Mouse (Mus musculus): ENCODE data around the gene Tmem102.

Tmem102 gene

GRCm38 (mm10) chr11:69818871-69819270 lies 13.4 kb upstream of the Tmem102 start:
- DNase-seq (ENCODE audit: low read depth, low spot score): no peak

- no peak for DNase-seq (ENCODE audit: low read depth, low spot score)
Measured at GRCm38 (mm10) chr11:69818365-69818764, 12.9 kb upstream of the Tmem102 start, which contains the start of gene Spem2. Spem2 (minus strand) TSS chr11:69818465.

- DNase-seq (ENCODE audit: low read depth, low spot score): no peak
Measured at GRCm38 (mm10) chr11:69816520-69816919, 11.1 kb upstream of the Tmem102 start.

- no peak for DNase-seq (ENCODE audit: low read depth, low spot score)
Measured at GRCm38 (mm10) chr11:69815155-69815554, 9.7 kb upstream of the Tmem102 start, which contains the start of gene Gm39566. Gm39566 (minus strand) TSS chr11:69815298.

- no peak for DNase-seq (ENCODE audit: low read depth, low spot score)
Measured at GRCm38 (mm10) chr11:69810280-69810679, 4.9 kb upstream of the Tmem102 start.

- peak; percentile 71 for DNase-seq (ENCODE audit: low read depth, low spot score)
Measured at GRCm38 (mm10) chr11:69807641-69808040, 2.2 kb upstream of the Tmem102 start.

- no peak for DNase-seq (ENCODE audit: low read depth, low spot score)
Measured at GRCm38 (mm10) chr11:69806378-69806777, 954 bp upstream of the Tmem102 start.

GRCm38 (mm10) chr11:69804652-69804940 lies 828 bp downstream of the Tmem102 start:
- no peak for DNase-seq (ENCODE audit: low read depth, low spot score)

GRCm38 (mm10) chr11:69803786-69804651 lies 1.4 kb downstream of the Tmem102 start:
- peak; percentile 33 for DNase-seq (ENCODE audit: low read depth, low spot score)

GRCm38 (mm10) chr11:69803328-69803727 lies 2.1 kb downstream of the Tmem102 start:
- DNase-seq (ENCODE audit: low read depth, low spot score): no peak

GRCm38 (mm10) chr11:69802648-69803105 lies 2.7 kb downstream of the Tmem102 start:
- DNase-seq (ENCODE audit: low read depth, low spot score): no peak

- DNase-seq (ENCODE audit: low read depth, low spot score): no peak
Measured at GRCm38 (mm10) chr11:69801379-69801977, 3.9 kb downstream of the Tmem102 start, which contains the start of gene Fgf11. Fgf11 (minus strand) TSS chr11:69801857.

- no peak for DNase-seq (ENCODE audit: low read depth, low spot score)
Measured at GRCm38 (mm10) chr11:69800392-69801197, 4.8 kb downstream of the Tmem102 start.

GRCm38 (mm10) chr11:69800138-69800391 lies 5.4 kb downstream of the Tmem102 start:
- no peak for DNase-seq (ENCODE audit: low read depth, low spot score)

GRCm38 (mm10) chr11:69799394-69800137 lies 5.9 kb downstream of the Tmem102 start:
- DNase-seq (ENCODE audit: low read depth, low spot score): no peak

- peak; percentile 8 for DNase-seq (ENCODE audit: low read depth, low spot score)
Measured at GRCm38 (mm10) chr11:69797924-69798323, 7.5 kb downstream of the Tmem102 start.

- DNase-seq (ENCODE audit: low read depth, low spot score): no peak
Measured at GRCm38 (mm10) chr11:69795983-69796435, 9.4 kb downstream of the Tmem102 start.

GRCm38 (mm10) chr11:69795168-69795982 lies 10.0 kb downstream of the Tmem102 start, which contains the start of gene Chrnb1:
Chrnb1 (minus strand) TSS chr11:69795943.
- DNase-seq (ENCODE audit: low read depth, low spot score): peak; percentile 98

GRCm38 (mm10) chr11:69793429-69793828 lies 12.0 kb downstream of the Tmem102 start:
- no peak for DNase-seq (ENCODE audit: low read depth, low spot score)

- no peak for DNase-seq (ENCODE audit: low read depth, low spot score)
Measured at GRCm38 (mm10) chr11:69791420-69791819, 14.0 kb downstream of the Tmem102 start.

All from 3T3-L1 (cell line).